Comparison of ENCODE assay signal across 23 mouse cellular contexts in genomic region chr15:77587026-77587425, GRCm38 (mm10). TPM values are rescaled to one million over a fixed set of nuclear protein-coding genes. Genes with fewer than 3 reads are reported as not detected.
DNase-seq lines count a peak whose midpoint lies in the region; TF ChIP-seq lines count a peak whose summit lies in the region.
"Had no signal": no experiment of that assay in that cellular context is flagged by ENCODE, and none has a peak within 500 bp of the region (broad histone marks: within the 10 kb centered on the region; RNA-seq: fewer than 3 reads in every experiment).

No protein-coding gene starts in this region.

- peak; percentile 0 for DNase-seq in cerebellum, adult 9-10 months
- no peak for DNase-seq in cerebellum, adult 8-10 months
- DNase-seq in kidney, adult 2 months, result peak; percentile 44
- no peak for DNase-seq in kidney, adult 18-20 months
- DNase-seq in Muller cell, postnatal 12 days (ENCODE audit: inconsistent ontology term), result peak; percentile 31
- peak; percentile 44 to 51 for DNase-seq in heart, adult 9 months (ENCODE audit: low spot score in 2 of 2)
- no peak for DNase-seq in limb, embryonic 10.5 days (ENCODE audit: low spot score)
- no peak for DNase-seq in midbrain, embryonic 10.5 days (ENCODE audit: low spot score)
- DNase-seq: cerebellum, adult 18-20 months; kidney, adult 11 months; liver, embryonic 13.5 days; right cerebral cortex, postnatal 25 days had no signal

- no peak overlapping the region for H3K27ac ChIP-seq in kidney, adult 2 months (ENCODE audit: insufficient read depth, low read depth, low read length)
- H3K27ac ChIP-seq in limb, embryonic 10.5 days, result no peak overlapping the region
- no peak overlapping the region for H3K27ac ChIP-seq in midbrain, embryonic 10.5 days (replicated peaks)
- H3K27ac ChIP-seq: hindbrain, postnatal 0 days; limb, embryonic 12.5 days; liver, embryonic 13.5 days had no signal

- H3K4me3 ChIP-seq in kidney, adult 2 months (ENCODE audit: insufficient read depth, low read depth, low read length), result no peak overlapping the region
- no peak overlapping the region for H3K4me3 ChIP-seq in limb, embryonic 10.5 days
- no peak overlapping the region for H3K4me3 ChIP-seq in midbrain, embryonic 10.5 days
- H3K4me3 ChIP-seq: limb, embryonic 12.5 days; liver, embryonic 13.5 days had no signal

- no peaks in the 10 kb centered on the region for H3K36me3 ChIP-seq in kidney, adult 2 months (ENCODE audit: control insufficient read depth, insufficient read depth, low read length)
- H3K36me3 ChIP-seq in limb, embryonic 10.5 days, result no peaks in the 10 kb centered on the region
- no peaks in the 10 kb centered on the region for H3K36me3 ChIP-seq in midbrain, embryonic 10.5 days
- H3K36me3 ChIP-seq: limb, embryonic 12.5 days; liver, embryonic 13.5 days had no signal

- H3K27me3 ChIP-seq in kidney, adult 2 months (replicated peaks; ENCODE audit: control insufficient read depth, insufficient read depth, low read length), result no peaks in the 10 kb centered on the region
- no peaks in the 10 kb centered on the region for H3K27me3 ChIP-seq in limb, embryonic 10.5 days (ENCODE audit: low read depth, poor library complexity, severe bottlenecking)
- H3K27me3 ChIP-seq in midbrain, embryonic 10.5 days (ENCODE audit: low read depth, poor library complexity, severe bottlenecking), result no peaks in the 10 kb centered on the region
- H3K27me3 ChIP-seq: limb, embryonic 12.5 days; liver, embryonic 13.5 days had no signal

- no peaks in the 10 kb centered on the region for H3K4me1 ChIP-seq in kidney, adult 2 months (ENCODE audit: control insufficient read depth, insufficient read depth, low read length)
- no peaks in the 10 kb centered on the region for H3K4me1 ChIP-seq in limb, embryonic 10.5 days
- no peaks in the 10 kb centered on the region for H3K4me1 ChIP-seq in midbrain, embryonic 10.5 days
- H3K4me1 ChIP-seq: limb, embryonic 12.5 days; liver, embryonic 13.5 days had no signal

- TF ChIP-seq CTCF in kidney, adult 2 months (conservative IDR thresholded peaks at IDR 0.05; ENCODE audit: insufficient read depth, insufficient read length, low read depth, low read length), result no peak

- no peaks in the 10 kb centered on the region for H3K9me3 ChIP-seq in limb, embryonic 10.5 days (replicated peaks)
- H3K9me3 ChIP-seq in midbrain, embryonic 10.5 days (replicated peaks), result peaks cover 6% of the 10 kb centered on the region; the same call in 1 of the 2 replicates
- H3K9me3 ChIP-seq: liver, embryonic 13.5 days had no signal

- TF ChIP-seq POLR2A in kidney, adult 2 months (IDR thresholded peaks at IDR 0.05; ENCODE audit: low read depth, low read length), result no peak

RNA-seq across cellular contexts. Expression of gene Apol10b, which starts 8.9 kb away (rescaled TPM):
- 0.26 and 0.28 TPM in 2 replicates for polyA plus RNA-seq in kidney, adult 2 months (2012; rRNA removed)
- polyA plus RNA-seq in limb, embryonic 10.5 days (2016; fragmentation: Nextera tagmentation; extraction: Ambion mirVana), result 0.14 TPM in 1 of 2 replicates, not detected in the other
- 0.07 TPM in 1 of 2 replicates, not detected in the other for polyA plus RNA-seq in midbrain, embryonic 10.5 days (2016; fragmentation: Nextera tagmentation; extraction: Ambion mirVana)
- polyA plus RNA-seq: limb, embryonic 12.5 days; liver, embryonic 13.5 days; neural tube, embryonic 14.5 days had no signal

RNA-seq across cellular contexts. Expression of gene Gm36245, which starts 12.0 kb away (rescaled TPM):
- polyA plus RNA-seq in kidney, adult 2 months (2012; rRNA removed), result not detected in 2 replicates
- polyA plus RNA-seq in limb, embryonic 10.5 days (2016; fragmentation: Nextera tagmentation; extraction: Ambion mirVana), result not detected in 2 replicates
- not detected in 2 replicates for polyA plus RNA-seq in midbrain, embryonic 10.5 days (2016; fragmentation: Nextera tagmentation; extraction: Ambion mirVana)
- polyA plus RNA-seq: brain, embryonic 14.5 days; embryonic facial prominence, embryonic 14.5 days; frontal cortex, adult 2 months; heart, postnatal 0 days; hindbrain, postnatal 0 days; limb, embryonic 12.5 days; liver, embryonic 13.5 days; lung, embryonic 16.5 days; midbrain, embryonic 11.5 days; neural tube, embryonic 14.5 days; stomach, embryonic 16.5 days; thymus, postnatal 0 days had no signal

RNA-seq across cellular contexts. Expression of gene 1700025B11Rik, which starts 25.3 kb away (rescaled TPM):
- polyA plus RNA-seq in kidney, adult 2 months (2012; rRNA removed), result not detected in 2 replicates
- polyA plus RNA-seq in limb, embryonic 10.5 days (2016; fragmentation: Nextera tagmentation; extraction: Ambion mirVana), result not detected in 2 replicates
- not detected in 2 replicates for polyA plus RNA-seq in midbrain, embryonic 10.5 days (2016; fragmentation: Nextera tagmentation; extraction: Ambion mirVana)
- polyA plus RNA-seq: brain, embryonic 14.5 days; embryonic facial prominence, embryonic 14.5 days; frontal cortex, adult 2 months; heart, postnatal 0 days; hindbrain, postnatal 0 days; limb, embryonic 12.5 days; liver, embryonic 13.5 days; lung, embryonic 16.5 days; midbrain, embryonic 11.5 days; neural tube, embryonic 14.5 days; stomach, embryonic 16.5 days; thymus, postnatal 0 days had no signal

RNA-seq across cellular contexts. Expression of gene Apol7c, which starts 53.9 kb away (rescaled TPM):
- polyA plus RNA-seq in kidney, adult 2 months (2012; rRNA removed), result 0.14 and 3.5 TPM in 2 replicates
- not detected in 2 replicates for polyA plus RNA-seq in limb, embryonic 10.5 days (2016; fragmentation: Nextera tagmentation; extraction: Ambion mirVana)
- not detected in 2 replicates for polyA plus RNA-seq in midbrain, embryonic 10.5 days (2016; fragmentation: Nextera tagmentation; extraction: Ambion mirVana)
- polyA plus RNA-seq: brain, embryonic 14.5 days; embryonic facial prominence, embryonic 14.5 days; frontal cortex, adult 2 months; heart, postnatal 0 days; hindbrain, postnatal 0 days; limb, embryonic 12.5 days; liver, embryonic 13.5 days; lung, embryonic 16.5 days; midbrain, embryonic 11.5 days; neural tube, embryonic 14.5 days had no signal

RNA-seq across cellular contexts. Expression of gene Apol11b, which starts 56.1 kb away (rescaled TPM):
- 0.08 and 0.16 TPM in 2 replicates for polyA plus RNA-seq in kidney, adult 2 months (2012; rRNA removed)
- not detected in 2 replicates for polyA plus RNA-seq in limb, embryonic 10.5 days (2016; fragmentation: Nextera tagmentation; extraction: Ambion mirVana)
- polyA plus RNA-seq in midbrain, embryonic 10.5 days (2016; fragmentation: Nextera tagmentation; extraction: Ambion mirVana), result not detected in 2 replicates
- polyA plus RNA-seq: brain, embryonic 14.5 days; embryonic facial prominence, embryonic 14.5 days; frontal cortex, adult 2 months; hindbrain, postnatal 0 days; limb, embryonic 12.5 days; lung, embryonic 16.5 days; midbrain, embryonic 11.5 days; neural tube, embryonic 14.5 days had no signal

Comparison
In these comparisons a context has a peak if more than half of its experiments do, and no peak if none do; other contexts are left out.
1. DNase-seq: peak in cerebellum, adult 9-10 months (single experiment), kidney, adult 2 months (single experiment), Muller cell, postnatal 12 days (single experiment) and heart, adult 9 months (2 of 2); none in cerebellum, adult 8-10 months (single experiment), kidney, adult 18-20 months (single experiment), limb, embryonic 10.5 days (single experiment) and midbrain, embryonic 10.5 days (single experiment).